Mouse (Mus musculus) lung, postnatal 0 days (tissue): Measurements from ENCODE around the gene Bmpr1a. TPM values are rescaled to one million over a fixed set of nuclear protein-coding genes. Genes with fewer than 3 reads are reported as not detected.
"Not testable (repeated sequence)": the region's sequence is repeated elsewhere in the genome, so short reads cannot be mapped to it uniquely, and the experiment has no call there.

Experiments
- ATAC-seq: fragments of 200-750 bp; cut with Nextera tagmentation; 2 replicates; pipeline ENCODE4 v1.8.0; 2017; ENCODE audit warnings: moderate library complexity
- DNase-seq: peaks from one replicate; pipeline ENCODE4 v3.0.0-alpha.2; 2016; ENCODE audit warnings: low spot score
- H3K27ac ChIP-seq: fragments of 300-500 bp; sonication (generic); 2 replicates; pipeline ENCODE4 v1.5.1; 2014; ENCODE audit warnings: antibody characterized with exemption, mild to moderate bottlenecking, low read length, mixed read lengths
- H3K27me3 ChIP-seq: fragments of 300-500 bp; sonication (generic); replicated peaks from 2 replicates; pipeline ENCODE4 v1.6.1; 2014; ENCODE audit warnings: low read length, mixed read lengths; ENCODE audit not compliant: insufficient read depth
- H3K36me3 ChIP-seq: fragments of 300-500 bp; sonication (generic); 2 replicates; pipeline ENCODE4 v1.6.1; 2014; ENCODE audit warnings: low read length, mixed read lengths; ENCODE audit not compliant: insufficient read depth
- H3K4me1 ChIP-seq: fragments of 300-500 bp; sonication (generic); 2 replicates; pipeline ENCODE4 v1.6.1; 2014; ENCODE audit warnings: antibody characterized with exemption, low read depth, low read length, mixed read lengths; ENCODE audit not compliant: insufficient read depth
- H3K4me2 ChIP-seq: fragments of 300-500 bp; sonication (generic); replicated peaks from 2 replicates; pipeline ENCODE4 v1.6.1; 2014; ENCODE audit warnings: low read depth, mild to moderate bottlenecking, low read length, moderate library complexity, mixed read lengths
- H3K4me3 ChIP-seq: fragments of 300-500 bp; sonication (generic); 2 replicates; pipeline ENCODE4 v1.5.1; 2014; ENCODE audit warnings: low read depth, low read length
- H3K9ac ChIP-seq: fragments of 300-500 bp; sonication (generic); replicated peaks from 2 replicates; pipeline ENCODE4 v1.6.1; 2014; ENCODE audit warnings: low read depth, mild to moderate bottlenecking
- H3K9me3 ChIP-seq: fragments of 300-500 bp; sonication (generic); 2 replicates; pipeline ENCODE4 v1.6.1; 2016; ENCODE audit warnings: low read length, mixed read lengths
- CTCF ChIP-seq: IDR thresholded peaks from 2 replicates; pipeline ENCODE4 v1.5.1; 2016; ENCODE audit warnings: antibody characterized with exemption, mild to moderate bottlenecking
- EP300 ChIP-seq: IDR thresholded peaks from 2 replicates; pipeline ENCODE4 v1.6.1; 2016; ENCODE audit warnings: antibody characterized with exemption, mild to moderate bottlenecking, control low read depth
- WGBS: fragments of 180-500 bp; shearing (Covaris S2); extraction: QIAGEN DNeasy Blood & Tissue Kit; methylation state at CpG from one replicate; pipeline ENCODE4 v1.1.7; 2014; 5-methylcytosine and 5-hydroxymethylcytosine counted together
- polyA plus RNA-seq: library from polyadenylated mRNA; unstranded; fragments of >200 nt; fragmentation: Nextera tagmentation; extraction: Ambion mirVana; gene quantifications from 2 replicates; pipeline ENCODE4 v1.2.1, GENCODE M21; 2015

The Bmpr1a gene
- polyA plus RNA-seq, 1 experiment from 2014 or later: 19.6 TPM

DNA sequence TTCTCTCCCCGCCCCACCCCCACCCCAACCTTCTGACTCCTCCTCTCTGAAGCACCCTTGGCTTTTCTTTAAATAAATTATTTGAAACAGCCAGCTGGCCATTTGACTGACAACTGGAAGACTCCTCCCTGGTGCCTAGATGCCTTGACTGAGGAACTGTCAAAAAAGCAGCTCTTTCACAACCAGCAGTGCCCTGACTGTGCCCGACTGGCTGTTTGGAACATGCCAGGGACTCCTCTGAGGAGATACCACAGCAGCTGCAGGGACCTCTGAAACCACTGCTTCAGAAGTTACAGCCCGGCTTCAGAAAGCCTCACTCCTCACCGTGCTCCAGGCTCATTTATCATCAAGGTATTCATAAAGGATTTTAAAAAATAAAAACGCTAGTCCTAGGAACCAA lies 58.8 kb downstream of the Bmpr1a start:
- no peaks in the 10 kb centered on the region for H3K4me1 ChIP-seq
- no peak overlapping the region for H3K4me3 ChIP-seq
- TF ChIP-seq CTCF (no peak), EP300 (no peak)
- 79% methylated on average over 5 of the region's 5 CpGs for WGBS
- no peaks in the 10 kb centered on the region for H3K9me3 ChIP-seq
- no peaks in the 10 kb centered on the region for H3K36me3 ChIP-seq
- DNase-seq (no peak), ATAC-seq (no peak)
- no peak overlapping the region for H3K27ac ChIP-seq
- H3K4me2 ChIP-seq: no peak overlapping the region
- no peaks in the 10 kb centered on the region for H3K27me3 ChIP-seq
- H3K9ac ChIP-seq: no peak overlapping the region

DNA sequence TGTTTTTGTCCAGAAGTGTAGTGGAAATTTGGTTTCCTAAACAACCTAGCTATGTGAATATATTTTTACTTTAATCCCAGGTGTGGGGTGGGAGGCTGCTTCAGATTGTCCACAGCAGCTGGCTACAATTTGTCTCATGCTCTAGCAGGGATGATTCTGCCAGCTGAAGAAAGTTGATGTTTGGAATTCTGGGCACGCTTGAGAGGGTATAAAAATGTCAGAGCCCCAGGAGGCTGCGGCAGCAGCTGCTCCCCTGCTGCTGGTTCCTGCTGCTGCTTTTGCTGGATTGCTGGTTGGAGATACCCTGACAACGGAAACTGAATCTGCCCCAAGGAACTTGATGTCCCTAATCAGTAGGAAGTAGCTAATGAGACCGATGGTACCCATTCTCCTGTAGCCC lies 60.6 kb downstream of the Bmpr1a start:
- Histone ChIP-seq H3K4me2 (no peak overlapping the region), H3K4me1 (no peaks in the 10 kb centered on the region), H3K27me3 (no peaks in the 10 kb centered on the region), H3K4me3 (no peak overlapping the region), H3K9me3 (no peaks in the 10 kb centered on the region), H3K36me3 (no peaks in the 10 kb centered on the region), H3K9ac (no peak overlapping the region), H3K27ac (no peak overlapping the region)
- ATAC-seq: no peak
- no peak for DNase-seq
- 83% methylated on average over 4 of the region's 4 CpGs for WGBS
- no peak for TF ChIP-seq CTCF

DNA sequence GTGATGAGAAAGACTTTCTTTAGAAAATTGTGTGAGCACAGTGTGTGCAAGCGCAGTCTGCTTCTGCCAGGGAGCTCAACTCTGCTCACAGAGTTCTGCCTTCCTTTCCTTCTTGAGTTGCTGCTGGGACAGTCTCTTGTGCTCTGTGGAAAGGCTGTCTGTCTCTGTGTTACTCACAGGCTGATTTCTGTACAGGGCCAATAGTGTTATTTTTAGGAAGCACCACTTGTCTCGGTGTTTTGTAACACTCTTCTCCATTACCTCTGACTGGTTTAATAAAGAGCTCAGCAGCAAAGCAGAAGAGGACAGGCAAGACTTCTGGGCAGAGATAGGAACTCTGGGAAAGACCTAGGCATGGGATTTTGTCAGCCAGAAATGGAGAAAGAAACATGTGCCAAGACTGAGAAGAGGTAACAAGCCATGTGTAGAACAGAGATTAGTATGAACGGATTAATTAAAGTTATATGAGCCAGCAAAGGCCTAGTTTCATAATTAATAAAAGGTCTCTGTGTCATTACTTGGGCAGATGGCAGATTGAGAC lies 62.5 kb downstream of the Bmpr1a start:
- Histone ChIP-seq H3K9ac (no peak overlapping the region), H3K4me1 (no peaks in the 10 kb centered on the region), H3K4me3 (no peak overlapping the region), H3K4me2 (no peak overlapping the region), H3K9me3 (no peaks in the 10 kb centered on the region), H3K27me3 (no peaks in the 10 kb centered on the region), H3K36me3 (no peaks in the 10 kb centered on the region), H3K27ac (no peak overlapping the region)
- DNase-seq: no peak
- no peak for ATAC-seq
- WGBS: 86% methylated on average over 3 of the region's 3 CpGs
- TF ChIP-seq CTCF: no peak
- TF ChIP-seq EP300: no peak

DNA sequence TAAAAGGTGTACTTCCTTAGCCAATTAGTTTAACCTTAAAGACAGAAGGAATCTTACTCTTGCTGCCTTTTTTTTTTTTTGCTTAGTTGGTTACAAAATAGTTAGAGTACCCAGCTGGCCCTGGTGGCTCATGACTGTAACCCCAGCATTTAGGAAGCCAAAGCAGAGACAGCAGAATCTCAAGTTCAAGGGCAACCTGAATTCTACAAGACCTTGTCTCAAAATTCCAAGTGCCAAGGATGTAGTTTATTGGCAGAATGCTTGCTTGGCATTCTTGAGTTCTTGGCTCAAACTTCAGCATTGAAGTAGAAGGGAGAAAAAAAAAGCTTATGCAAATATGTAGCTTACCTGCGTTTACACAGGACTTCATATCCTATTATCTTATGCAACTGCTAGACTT lies 74.1 kb downstream of the Bmpr1a start:
- Histone ChIP-seq H3K27ac (no peak overlapping the region), H3K36me3 (no peaks in the 10 kb centered on the region), H3K9ac (no peak overlapping the region), H3K4me3 (no peak overlapping the region), H3K9me3 (no peaks in the 10 kb centered on the region), H3K4me2 (no peak overlapping the region), H3K27me3 (no peaks in the 10 kb centered on the region), H3K4me1 (no peaks in the 10 kb centered on the region)
- ATAC-seq (no peak), DNase-seq (peak; percentile 63)
- WGBS: 67% methylated on average over 1 of the region's 1 CpGs
- TF ChIP-seq EP300 (no peak), CTCF (no peak)

DNA sequence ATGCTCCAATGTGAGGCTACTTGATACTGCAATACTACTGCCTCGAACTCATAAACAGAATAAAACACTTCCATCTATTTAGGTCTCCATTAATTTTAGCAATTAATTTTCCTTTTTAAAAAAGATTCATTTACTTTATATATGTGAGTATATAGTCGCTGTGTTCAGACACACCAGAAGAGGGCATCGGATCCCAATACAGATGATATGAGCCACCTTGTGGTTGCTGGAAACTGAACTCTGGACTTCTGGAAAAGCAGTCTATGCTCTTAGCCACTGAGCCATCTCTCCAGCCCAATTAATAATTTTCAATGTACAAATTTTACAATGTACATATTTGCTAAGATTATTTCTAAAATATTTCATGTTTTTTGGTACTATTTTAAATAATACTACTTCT lies 74.9 kb downstream of the Bmpr1a start:
- H3K27ac ChIP-seq: no peak overlapping the region
- H3K4me1 ChIP-seq: no peaks in the 10 kb centered on the region
- no peak for DNase-seq
- WGBS: 93% methylated on average over 3 of the region's 3 CpGs
- H3K9ac ChIP-seq: no peak overlapping the region
- no peaks in the 10 kb centered on the region for H3K27me3 ChIP-seq
- H3K4me2 ChIP-seq: no peak overlapping the region
- H3K36me3 ChIP-seq: no peaks in the 10 kb centered on the region
- TF ChIP-seq EP300 (no peak), CTCF (peak; percentile 42)
- H3K9me3 ChIP-seq: no peaks in the 10 kb centered on the region
- ATAC-seq: no peak
- H3K4me3 ChIP-seq: no peak overlapping the region

DNA sequence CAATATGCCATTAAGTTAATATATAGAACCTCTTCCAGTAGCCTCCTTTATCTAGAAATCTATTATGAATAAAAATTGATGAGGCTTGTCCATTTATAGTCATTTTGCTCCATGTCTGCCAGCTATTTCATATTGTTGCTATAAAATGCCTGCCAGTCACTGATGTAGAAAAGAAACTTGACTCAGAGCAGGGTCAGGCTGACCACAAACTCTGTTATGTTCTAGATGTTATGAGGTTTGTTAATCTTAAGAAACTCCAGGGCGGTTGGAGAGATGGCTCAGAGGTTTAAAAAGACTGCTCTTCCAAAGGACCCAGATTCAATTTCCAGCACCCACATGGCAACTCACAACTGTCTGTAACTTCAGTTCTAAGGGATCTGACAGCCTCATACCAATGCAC lies 82.1 kb downstream of the Bmpr1a start:
- H3K4me1 ChIP-seq: no peaks in the 10 kb centered on the region
- H3K9me3 ChIP-seq: no peaks in the 10 kb centered on the region
- no peak overlapping the region for H3K27ac ChIP-seq
- H3K4me3 ChIP-seq: no peak overlapping the region
- H3K27me3 ChIP-seq: no peaks in the 10 kb centered on the region
- TF ChIP-seq CTCF (no peak), EP300 (no peak)
- no peak overlapping the region for H3K9ac ChIP-seq
- DNase-seq (no peak), ATAC-seq (no peak)
- 92% methylated on average over 1 of the region's 1 CpGs for WGBS
- no peak overlapping the region for H3K4me2 ChIP-seq
- H3K36me3 ChIP-seq: no peaks in the 10 kb centered on the region

DNA sequence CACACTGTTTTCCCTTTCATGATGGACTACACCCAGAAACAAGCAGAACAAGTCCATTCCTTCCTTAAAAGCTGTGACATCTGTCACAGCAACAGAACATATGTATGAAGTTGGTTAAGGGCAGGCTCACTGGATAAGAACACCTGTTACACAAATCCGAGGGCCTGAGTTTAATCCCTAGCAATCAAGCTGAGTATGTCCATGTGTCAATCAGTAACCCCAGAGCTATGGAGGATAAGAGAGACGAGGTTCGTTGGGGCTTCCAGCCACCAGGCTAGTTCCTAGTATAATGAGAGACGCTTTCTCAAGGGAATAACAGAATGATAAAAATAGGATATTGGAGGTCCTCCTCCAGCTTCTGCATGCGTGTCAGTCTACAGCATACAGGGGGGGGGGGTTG lies 85.6 kb downstream of the Bmpr1a start:
- no peak overlapping the region for H3K4me3 ChIP-seq
- no peaks in the 10 kb centered on the region for H3K27me3 ChIP-seq
- 89% methylated on average over 5 of the region's 5 CpGs for WGBS
- H3K9ac ChIP-seq: no peak overlapping the region
- no peak overlapping the region for H3K4me2 ChIP-seq
- TF ChIP-seq CTCF: no peak
- no peak for TF ChIP-seq EP300
- DNase-seq (no peak), ATAC-seq (no peak)
- no peaks in the 10 kb centered on the region for H3K4me1 ChIP-seq
- 0 out of 2 replicates have a peak, but pooled peaks cover 17% of the 10 kb centered on the region for H3K36me3 ChIP-seq
- H3K9me3 ChIP-seq: no peaks in the 10 kb centered on the region
- H3K27ac ChIP-seq: no peak overlapping the region

DNA sequence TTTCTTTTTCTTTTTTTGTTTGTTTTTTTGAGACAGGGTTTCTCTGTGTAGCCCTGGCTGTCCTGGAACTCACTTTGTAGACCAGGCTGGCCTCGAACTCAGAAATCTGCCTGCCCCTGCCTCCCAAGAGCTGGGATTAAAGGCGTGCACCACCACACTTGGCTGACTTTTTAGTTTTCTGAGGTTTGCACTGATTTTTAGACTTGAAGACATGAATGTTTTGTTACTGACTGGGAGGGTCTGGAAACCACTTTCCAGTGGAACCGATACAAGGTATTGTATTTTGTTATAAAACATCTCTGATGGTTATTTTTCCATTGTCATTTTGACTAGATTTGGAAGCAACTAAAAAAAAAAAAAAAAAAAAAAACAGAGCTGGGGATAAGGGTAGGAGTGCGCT lies 86.2 kb downstream of the Bmpr1a start:
- WGBS: 95% methylated on average over 4 of the region's 4 CpGs
- H3K4me3 ChIP-seq, H3K27me3 ChIP-seq, H3K9me3 ChIP-seq, H3K27ac ChIP-seq, DNase-seq, H3K4me2 ChIP-seq, ATAC-seq, H3K9ac ChIP-seq, H3K4me1 ChIP-seq: not testable (repeated sequence)
- H3K36me3 ChIP-seq: 0 out of 2 replicates have a peak, but pooled peaks cover 17% of the 10 kb centered on the region
